Mouse (Mus musculus) brain, embryonic 14.5 days (tissue): Measurements from ENCODE around the gene Trim3.

ENCODE experiments used
- CTCF ChIP-seq: fragments of 200-500 bp; IDR thresholded peaks from 2 replicates; pipeline ENCODE4 v1.5.1; 2012; ENCODE audit warnings: inconsistent platforms, mild to moderate bottlenecking, moderate library complexity, borderline replicate concordance; ENCODE audit not compliant: insufficient read depth, insufficient read length; ENCODE audit errors: extremely low read depth
- POLR2A ChIP-seq: fragments of 200-500 bp; IDR thresholded peaks from 2 replicates; pipeline ENCODE4 v1.6.1; 2012; ENCODE audit warnings: mild to moderate bottlenecking, inconsistent platforms, borderline replicate concordance; ENCODE audit not compliant: poor library complexity, insufficient read depth, insufficient read length, severe bottlenecking; ENCODE audit errors: extremely low read depth

DNA sequence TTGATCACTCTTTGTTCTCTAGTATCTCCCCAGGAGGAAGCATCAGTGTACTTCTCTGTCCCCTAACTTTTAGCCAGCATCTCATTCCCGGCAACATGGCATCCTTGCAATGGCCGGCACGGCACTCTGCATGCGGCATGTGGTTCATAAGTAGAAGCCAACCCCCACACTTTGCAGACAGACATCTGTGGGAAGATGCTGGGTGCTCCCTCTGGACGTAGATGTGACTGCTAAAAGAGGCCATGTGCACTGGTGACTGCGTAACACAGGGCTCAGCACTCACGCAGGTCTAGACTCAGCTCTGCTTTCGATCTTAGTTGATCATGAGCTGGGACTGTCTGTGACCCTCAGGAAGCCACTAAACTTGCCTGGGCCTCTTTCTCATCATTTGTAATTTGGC is 60.4 kb downstream of the Trim3 start:
- TF ChIP-seq CTCF (no peak), POLR2A (no peak)
